Mouse (Mus musculus) adrenal gland, postnatal 14 days (tissue): ENCODE measurements around the gene Arhgef6. TPM values are rescaled to one million over a fixed set of nuclear protein-coding genes. Genes with fewer than 3 reads are reported as not detected.

Experiments
- DNase-seq: peaks from one replicate; pipeline ENCODE4 v3.0.0; 2021; ENCODE audit warnings: mixed read lengths
- total RNA-seq: library from RNA; stranded (reverse); gene quantifications from 2 replicates; pipeline ENCODE4 v1.2.3, GENCODE M21; 2021

The Arhgef6 gene
- total RNA-seq, 1 experiment from 2014 or later, result 34.4 TPM

- no peak for DNase-seq
Measured at GRCm38 (mm10) chrX:57303188-57303878, 35.2 kb downstream of the Arhgef6 start.

- DNase-seq, result no peak
Measured at GRCm38 (mm10) chrX:57298946-57299345, 39.6 kb downstream of the Arhgef6 start.

- DNase-seq, result no peak
Measured at GRCm38 (mm10) chrX:57288458-57288857, 50.1 kb downstream of the Arhgef6 start.

GRCm38 (mm10) chrX:57286281-57286680 lies 52.2 kb downstream of the Arhgef6 start:
- DNase-seq, result no peak

- DNase-seq, result no peak
Measured at GRCm38 (mm10) chrX:57282184-57282583, 56.3 kb downstream of the Arhgef6 start.

GRCm38 (mm10) chrX:57277560-57278335 lies 60.8 kb downstream of the Arhgef6 start:
- peak; percentile 20 for DNase-seq

- no peak for DNase-seq
Measured at GRCm38 (mm10) chrX:57263515-57263914, 75.0 kb downstream of the Arhgef6 start.

- DNase-seq, result no peak
Measured at GRCm38 (mm10) chrX:57260744-57261143, 77.8 kb downstream of the Arhgef6 start.

GRCm38 (mm10) chrX:57253329-57254055 lies 85.0 kb downstream of the Arhgef6 start:
- no peak for DNase-seq

- DNase-seq, result no peak
Measured at GRCm38 (mm10) chrX:57238572-57238971, 100.0 kb downstream of the Arhgef6 start.

GRCm38 (mm10) chrX:57235982-57236381 lies 102.5 kb downstream of the Arhgef6 start:
- DNase-seq, result no peak

- no peak for DNase-seq
Measured at GRCm38 (mm10) chrX:57233596-57233995, 104.9 kb downstream of the Arhgef6 start.

- no peak for DNase-seq
Measured at GRCm38 (mm10) chrX:57228178-57228577, 110.4 kb downstream of the Arhgef6 start.

GRCm38 (mm10) chrX:57223301-57223700 lies 115.2 kb downstream of the Arhgef6 start:
- no peak for DNase-seq

- DNase-seq, result no peak
Measured at GRCm38 (mm10) chrX:57221881-57222280, 116.6 kb downstream of the Arhgef6 start.

GRCm38 (mm10) chrX:57219563-57219962 lies 119.0 kb downstream of the Arhgef6 start:
- DNase-seq, result no peak

GRCm38 (mm10) chrX:57216271-57216670 lies 122.3 kb downstream of the Arhgef6 start:
- DNase-seq, result no peak

- no peak for DNase-seq
Measured at GRCm38 (mm10) chrX:57215495-57215894, 123.0 kb downstream of the Arhgef6 start.

GRCm38 (mm10) chrX:57212862-57213261 lies 125.7 kb downstream of the Arhgef6 start:
- DNase-seq, result no peak

GRCm38 (mm10) chrX:57211876-57212275 lies 126.7 kb downstream of the Arhgef6 start, which contains the start of gene Cd40lg:
Gene Cd40lg (plus strand): TSS chrX:57212143.
- no peak for DNase-seq

- no peak for DNase-seq
Measured at GRCm38 (mm10) chrX:57210591-57210990, 127.9 kb downstream of the Arhgef6 start.

- no peak for DNase-seq
Measured at GRCm38 (mm10) chrX:57200397-57200796, 138.1 kb downstream of the Arhgef6 start.

- no peak for DNase-seq
Measured at GRCm38 (mm10) chrX:57198036-57198435, 140.5 kb downstream of the Arhgef6 start.
